Comparison of ENCODE assay signal across 7 mouse cellular contexts in genomic region chr4:10872685-10873539, GRCm38 (mm10). TPM values are rescaled to one million over a fixed set of nuclear protein-coding genes. Genes with fewer than 3 reads are reported as not detected.
A peak's percentile ranks its signal among the peaks of the same experiment; 100 is the strongest.
DNase-seq lines count a peak whose midpoint lies in the region; ATAC-seq and TF ChIP-seq lines count a peak whose summit lies in the region.

No protein-coding gene starts in this region.

- no peak for TF ChIP-seq CTCF in lung, postnatal 0 days (IDR thresholded peaks at IDR 0.05)

- peak overlapping the region; percentile 65 for H3K4me2 ChIP-seq in lung, postnatal 0 days (replicated peaks; ENCODE audit: low read depth, low read length)
- H3K4me2 ChIP-seq in heart, embryonic 16.5 days (ENCODE audit: low read depth, low read length) = peak overlapping the region; percentile 79

- peaks cover 10% of the 10 kb centered on the region; the same call in 1 of the 2 replicates for H3K79me2 ChIP-seq in macrophage (ENCODE audit: inconsistent target)

- H3K9ac ChIP-seq in lung, postnatal 0 days (replicated peaks; ENCODE audit: low read depth) = 0 out of 2 replicates have a peak overlapping the region, but pooled peaks have one; percentile 86
- H3K9ac ChIP-seq in heart, embryonic 16.5 days (ENCODE audit: low read length) = peak overlapping the region; percentile 56

- no peak for TF ChIP-seq EP300 in lung, postnatal 0 days (IDR thresholded peaks at IDR 0.05)

- WGBS in lung, postnatal 0 days = 21% methylated on average over 16 of the region's 16 CpGs
- WGBS in heart, embryonic 16.5 days = 32% methylated on average over 16 of the region's 16 CpGs
- WGBS in macrophage (ENCODE audit: missing documents) = 55% methylated on average over 14 of the region's 16 CpGs

- peak; percentile 23 for DNase-seq in lung, postnatal 0 days (ENCODE audit: low spot score)
- no peak for DNase-seq in lung, postnatal 14 days
- DNase-seq in c-Kit-positive CD71-negative TER-119-negative erythroid progenitor cells, embryonic 14.5 days (ENCODE audit: low read depth) = peak; percentile 19
- no peak for DNase-seq in ovary, adult 18-20 months (ENCODE audit: low spot score)
- DNase-seq in frontal cortex, postnatal 10 days (ENCODE audit: low spot score in 2 of 2) = no peak

- H3K4me3 ChIP-seq in lung, postnatal 0 days (ENCODE audit: low read depth, low read length) = peak overlapping the region; percentile 94
- peak overlapping the region; percentile 91 for H3K4me3 ChIP-seq in heart, embryonic 16.5 days (ENCODE audit: low read length)
- peak overlapping the region; percentile 59 for H3K4me3 ChIP-seq in macrophage (ENCODE audit: inconsistent target)

- ATAC-seq in lung, postnatal 0 days = no peak
- no peak for ATAC-seq in heart, embryonic 16.5 days (replicated peaks; ENCODE audit: extremely low read depth, insufficient read depth, low FRiP score)

- 0 out of 2 replicates have a peak, but pooled peaks cover 3% of the 10 kb centered on the region for H3K4me1 ChIP-seq in lung, postnatal 0 days (ENCODE audit: insufficient read depth, low read depth, low read length)
- peaks cover 9% of the 10 kb centered on the region for H3K4me1 ChIP-seq in heart, embryonic 16.5 days (ENCODE audit: control insufficient read depth, insufficient read depth, low read length)

- H3K27ac ChIP-seq in lung, postnatal 0 days (ENCODE audit: low read length) = peak overlapping the region; percentile 98
- no peak overlapping the region for H3K27ac ChIP-seq in heart, embryonic 16.5 days (ENCODE audit: low read length)
- no peak overlapping the region for H3K27ac ChIP-seq in macrophage

- no peaks in the 10 kb centered on the region for H3K9me3 ChIP-seq in lung, postnatal 0 days (ENCODE audit: low read length)
- no peaks in the 10 kb centered on the region for H3K9me3 ChIP-seq in heart, embryonic 16.5 days (replicated peaks; ENCODE audit: control insufficient read depth, low read length)

- H3K27me3 ChIP-seq in lung, postnatal 0 days (replicated peaks; ENCODE audit: insufficient read depth, low read length) = no peaks in the 10 kb centered on the region
- no peaks in the 10 kb centered on the region for H3K27me3 ChIP-seq in heart, embryonic 16.5 days (ENCODE audit: control insufficient read depth, insufficient read depth, low read length)

- no peaks in the 10 kb centered on the region for H3K36me3 ChIP-seq in lung, postnatal 0 days (ENCODE audit: insufficient read depth, low read length)
- no peaks in the 10 kb centered on the region for H3K36me3 ChIP-seq in heart, embryonic 16.5 days (ENCODE audit: control insufficient read depth, insufficient read depth)
- no peaks in the 10 kb centered on the region for H3K36me3 ChIP-seq in macrophage (ENCODE audit: inconsistent target)

RNA-seq across cellular contexts. Expression of gene 2610301B20Rik, which starts 1.4 kb away (rescaled TPM):
- polyA plus RNA-seq in lung, postnatal 0 days (2015; fragmentation: Nextera tagmentation; extraction: Ambion mirVana) = 25.8 and 28.3 TPM in 2 replicates
- 22.1 and 25.2 TPM in 2 replicates for polyA plus RNA-seq in heart, embryonic 16.5 days (2015; fragmentation: Nextera tagmentation; extraction: Ambion mirVana)
- total RNA-seq in macrophage (2018; cell fraction: chromatin; rRNA removed) = 10 to 100 TPM in 6 of 26 experiments, 1 to 10 TPM in 19, under 1 TPM in 1; 0.80 to 16.2 (median 5.4) TPM
- total RNA-seq in macrophage (2018; cell fraction: cytosol; rRNA removed) = 10 to 100 TPM in 13 of 26 experiments, 1 to 10 TPM in 13; 3.3 to 12.1 (median 10.1) TPM
- 10 to 100 TPM in 10 of 26 experiments, 1 to 10 TPM in 15, under 1 TPM in 1; 0.52 to 22.8 (median 7.9) TPM for total RNA-seq in macrophage (2018; cell fraction: nucleus; rRNA removed)
- polyA plus RNA-seq in macrophage (2018) = 8.9 to 12.9 TPM (median 11.7 TPM) in 3 replicates

Comparison
In these comparisons a context has a peak if more than half of its experiments do, and no peak if none do; other contexts are left out.
1. DNase-seq: peak in lung, postnatal 0 days (single experiment) and c-Kit-positive CD71-negative TER-119-negative erythroid progenitor cells, embryonic 14.5 days (single experiment); none in lung, postnatal 14 days (single experiment), ovary, adult 18-20 months (single experiment) and frontal cortex, postnatal 10 days (0 of 2).
2. Peak in every context shown above with its lines, with median percentiles within 50 percentile points of each other: H3K4me3 ChIP-seq.